Mouse (Mus musculus): ENCODE results near the gene Arhgef17. TPM values are rescaled to one million over a fixed set of nuclear protein-coding genes. Genes with fewer than 3 reads are reported as not detected.

Gene Arhgef17
- polyA plus RNA-seq, 3 experiments from 2014 or later, result not detected

DNA sequence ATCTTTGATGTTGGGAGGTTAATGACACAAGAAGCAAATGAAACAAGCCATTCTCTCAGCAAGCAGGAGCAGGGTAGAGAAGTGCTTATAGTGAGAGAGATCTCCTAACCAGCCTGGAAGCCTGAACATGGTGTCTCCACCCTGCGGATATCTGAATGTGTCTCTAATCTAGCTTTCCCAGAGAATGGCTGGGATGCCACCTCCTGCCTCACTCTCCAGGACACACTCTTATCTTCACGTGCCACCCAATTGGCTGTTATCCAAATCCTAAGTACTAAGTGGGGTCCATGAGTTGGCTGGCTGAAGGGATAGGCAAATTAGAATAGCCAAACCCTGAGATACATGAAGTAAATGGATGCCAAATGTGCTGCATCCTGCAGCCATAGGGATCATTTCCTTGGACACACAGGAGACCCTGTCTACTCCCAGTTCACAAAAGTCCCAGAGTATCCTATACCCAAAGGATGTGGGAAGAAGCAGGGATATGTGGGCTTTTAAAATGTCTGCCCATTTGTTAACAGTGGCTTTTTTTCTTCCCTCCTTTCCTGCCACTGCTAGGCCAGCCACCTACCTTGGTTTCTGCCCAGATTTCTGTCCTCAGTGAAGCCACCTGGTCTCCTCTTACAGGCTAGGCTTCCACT is 87.4 kb downstream of the Arhgef17 start:
- no peak for ATAC-seq

DNA sequence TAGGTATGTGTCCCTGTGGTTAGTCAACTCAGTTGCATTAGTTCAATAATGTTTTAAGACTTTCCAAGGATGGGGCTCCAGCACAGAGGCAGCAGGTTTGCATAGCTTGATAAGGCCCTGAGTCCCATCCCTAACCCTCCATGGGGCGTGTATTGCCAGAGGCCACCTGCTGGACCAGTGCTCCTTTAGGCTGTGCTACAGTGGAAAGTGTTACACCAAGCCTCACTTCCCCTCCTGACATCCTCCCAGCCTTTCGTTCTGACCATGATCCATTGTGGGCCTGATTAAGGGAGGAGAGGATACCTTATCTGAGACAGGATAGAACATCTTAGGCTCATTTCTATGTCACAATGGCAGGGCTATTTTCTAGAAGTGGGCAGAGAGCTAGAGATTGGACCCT is 88.0 kb downstream of the Arhgef17 start:
- no peak for ATAC-seq

DNA sequence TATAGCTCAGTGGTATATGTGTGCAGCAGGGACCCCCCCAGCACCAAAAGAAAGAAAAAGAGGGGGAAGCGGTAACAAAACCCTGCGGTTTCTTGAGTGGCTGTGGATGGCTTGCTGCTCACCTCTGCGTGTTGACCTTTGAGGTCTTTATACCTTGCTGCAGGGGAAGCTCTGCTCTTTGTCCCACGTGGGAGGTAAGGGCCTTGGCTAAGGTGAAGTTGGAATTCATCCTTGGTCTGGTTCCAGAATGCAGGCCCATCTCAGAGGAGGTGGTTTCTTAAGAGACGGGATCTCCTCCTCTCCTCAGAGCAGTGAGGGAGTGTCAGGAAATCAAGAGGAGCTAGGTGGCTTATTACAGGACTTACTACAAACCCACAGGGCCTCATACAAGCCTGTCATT is 89.7 kb downstream of the Arhgef17 start:
- no peak for ATAC-seq

DNA sequence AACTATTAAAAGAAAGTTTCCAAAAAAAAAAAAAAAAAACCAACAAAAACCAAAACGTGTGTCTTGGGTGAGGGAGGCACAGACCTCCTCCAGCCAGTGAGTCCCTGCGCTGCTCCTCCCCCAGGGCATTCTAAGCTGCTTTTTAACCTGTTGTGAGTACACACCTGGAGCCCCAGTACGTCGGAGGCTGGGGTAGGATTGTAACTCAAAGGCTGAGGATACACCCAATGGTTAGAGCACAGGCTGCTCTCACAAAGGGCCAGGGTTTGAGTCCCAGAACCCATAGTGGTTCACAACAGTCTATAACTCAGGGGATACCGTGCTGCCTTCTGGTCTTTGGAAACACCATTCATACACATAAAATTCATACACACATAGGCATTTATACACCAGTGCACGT is 90.3 kb downstream of the Arhgef17 start:
- no peak for ATAC-seq

DNA sequence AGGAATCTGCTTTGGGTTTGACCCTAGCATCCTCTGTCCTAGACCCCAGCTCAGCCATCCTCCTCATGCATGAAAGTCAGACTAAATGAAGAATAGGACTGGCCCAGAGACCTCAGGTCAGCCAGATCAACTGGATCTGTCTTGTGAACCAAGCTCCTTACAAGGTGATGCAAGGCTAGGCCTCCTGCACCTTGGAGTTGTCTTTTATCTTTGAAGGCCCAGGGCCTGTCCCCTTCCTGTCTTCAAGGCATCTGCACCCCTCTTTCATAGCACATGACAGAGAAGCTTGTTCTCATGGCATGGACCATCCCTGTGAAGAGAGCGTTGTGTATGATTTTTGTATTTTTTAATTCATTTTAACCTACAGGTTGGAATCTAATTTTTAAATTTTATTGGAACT is 91.0 kb downstream of the Arhgef17 start:
- no peak for ATAC-seq

DNA sequence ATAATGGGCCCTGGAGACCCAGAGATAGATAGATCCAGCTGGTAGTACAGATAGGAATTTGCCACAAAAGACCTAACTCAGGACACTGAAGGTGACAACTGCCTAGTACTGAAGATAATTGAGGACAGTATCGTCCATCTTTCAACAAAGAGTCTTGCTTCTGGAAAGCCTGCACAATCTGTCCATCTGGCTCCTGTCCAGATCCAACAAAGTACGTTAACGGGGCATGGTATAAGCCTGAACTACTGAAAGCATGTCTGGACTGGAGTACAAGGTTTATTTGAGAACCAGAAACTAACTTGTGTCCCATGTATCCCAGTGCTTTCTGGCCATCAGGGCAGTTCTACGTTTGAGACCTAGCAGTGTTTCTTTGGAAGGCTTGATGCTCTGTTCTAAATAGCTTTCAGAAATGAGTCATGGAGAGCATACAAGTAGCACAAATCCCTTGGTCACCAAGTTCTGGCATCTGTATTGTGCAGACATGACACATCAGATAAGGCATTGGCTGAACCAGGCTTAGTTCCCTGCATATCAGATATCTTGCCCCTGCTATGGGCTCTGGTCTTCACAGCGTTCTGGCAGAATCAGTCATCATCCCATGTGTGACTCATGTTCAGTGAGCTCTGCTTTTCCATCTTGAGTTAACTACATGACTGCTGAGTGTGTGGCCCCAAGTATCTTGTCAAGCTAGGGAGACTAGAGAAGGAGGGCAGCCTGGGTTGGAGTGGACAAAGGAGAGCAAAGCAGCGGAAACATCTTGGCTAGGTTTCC is 92.1 kb downstream of the Arhgef17 start:
- ATAC-seq, result no peak

DNA sequence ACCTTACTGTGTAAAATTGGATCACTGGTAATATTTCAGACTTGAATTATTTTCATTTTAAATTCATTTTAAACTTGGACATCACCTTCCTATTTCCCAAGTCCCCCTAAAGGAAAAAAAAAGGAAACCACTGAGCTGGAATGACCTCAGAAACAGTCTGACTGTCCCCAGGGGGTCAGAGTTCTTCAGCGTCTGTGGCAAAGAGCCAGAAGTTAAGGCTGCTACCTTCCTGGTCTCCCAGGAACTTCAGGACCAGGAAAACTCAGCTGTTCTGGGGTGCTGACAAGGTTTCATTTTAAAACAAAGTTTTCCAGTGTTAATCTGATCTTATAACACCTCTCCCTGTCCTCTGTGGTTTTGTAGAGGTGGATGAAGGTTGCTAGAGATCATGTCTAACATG is 94.2 kb downstream of the Arhgef17 start:
- ATAC-seq, result no peak

DNA sequence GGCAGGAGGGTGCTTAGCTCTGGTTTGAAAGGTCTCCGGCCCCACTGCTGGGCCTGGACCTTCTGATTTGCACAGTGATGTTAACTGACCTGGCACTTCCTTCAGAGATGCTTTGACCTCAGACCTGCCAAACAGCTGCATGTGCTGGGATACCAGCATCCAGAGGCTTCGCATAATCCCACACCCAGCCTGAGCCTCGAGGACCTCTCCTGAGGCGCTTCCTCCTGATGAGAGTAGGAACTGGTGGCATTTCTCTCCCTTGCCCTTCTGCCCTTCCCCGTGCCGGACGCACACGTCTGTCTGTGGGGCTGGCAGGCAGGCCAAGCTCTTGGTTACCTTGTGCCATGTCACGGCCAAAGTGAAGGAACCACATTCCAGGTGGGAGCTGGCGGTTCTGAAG is 95.2 kb downstream of the Arhgef17 start:
- ATAC-seq, result no peak

DNA sequence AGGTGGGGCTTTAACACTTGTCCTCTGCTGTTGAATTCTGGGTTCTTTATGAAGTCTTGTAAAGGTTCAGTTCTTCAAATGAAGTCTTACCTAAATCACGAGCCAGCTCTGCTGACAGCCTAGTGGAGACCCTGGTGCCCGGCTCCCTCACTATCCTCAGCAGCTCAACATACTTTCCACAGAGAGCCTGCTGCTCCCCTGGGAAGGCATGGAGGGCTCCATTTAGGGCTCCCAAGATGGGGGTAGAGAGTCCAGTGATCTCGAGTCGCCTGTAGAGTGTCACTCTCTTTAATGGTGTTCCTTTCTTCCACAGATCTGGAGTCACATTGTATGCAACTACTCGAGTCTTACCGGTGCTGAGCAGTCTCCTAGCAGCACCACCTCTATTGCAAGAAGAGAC is 96.2 kb downstream of the Arhgef17 start:
- ATAC-seq, result no peak

DNA sequence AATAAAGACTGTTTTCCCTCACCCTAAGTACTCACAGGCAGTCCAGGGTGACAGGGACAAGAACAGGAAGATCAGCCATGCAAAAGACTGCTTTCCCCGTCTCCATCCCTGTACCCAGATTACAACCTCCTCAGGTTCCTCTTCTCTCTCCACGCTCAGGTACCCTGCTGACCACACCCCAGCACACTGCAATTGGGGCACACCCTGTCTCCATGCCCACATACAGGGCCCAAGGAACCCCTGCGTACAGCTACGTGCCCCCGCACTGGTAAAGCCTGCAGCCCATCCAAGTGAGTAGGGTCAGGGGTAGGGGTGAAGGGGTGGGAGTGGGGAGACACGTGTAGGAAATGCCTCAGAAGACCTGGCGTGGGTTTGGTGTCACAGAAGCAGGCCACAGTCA is 96.7 kb downstream of the Arhgef17 start:
- no peak for ATAC-seq

DNA sequence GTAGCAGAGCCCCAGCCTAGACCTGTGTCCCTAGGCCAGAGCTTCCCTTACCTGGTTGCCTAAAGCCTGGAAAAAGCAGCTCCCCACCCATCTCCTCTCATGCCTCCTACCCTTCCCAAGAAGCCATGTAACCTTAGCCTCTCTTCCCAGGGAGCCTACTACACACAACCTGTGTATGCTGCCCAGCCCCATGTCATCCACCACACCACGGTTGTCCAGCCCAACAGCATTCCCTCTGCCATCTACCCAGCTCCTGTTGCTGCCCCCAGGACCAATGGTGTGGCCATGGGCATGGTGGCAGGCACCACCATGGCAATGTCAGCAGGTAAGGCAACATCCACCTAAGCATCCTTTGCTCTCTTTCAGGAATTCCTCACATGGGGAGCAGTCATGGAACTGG is 98.0 kb downstream of the Arhgef17 start:
- ATAC-seq, result no peak

DNA sequence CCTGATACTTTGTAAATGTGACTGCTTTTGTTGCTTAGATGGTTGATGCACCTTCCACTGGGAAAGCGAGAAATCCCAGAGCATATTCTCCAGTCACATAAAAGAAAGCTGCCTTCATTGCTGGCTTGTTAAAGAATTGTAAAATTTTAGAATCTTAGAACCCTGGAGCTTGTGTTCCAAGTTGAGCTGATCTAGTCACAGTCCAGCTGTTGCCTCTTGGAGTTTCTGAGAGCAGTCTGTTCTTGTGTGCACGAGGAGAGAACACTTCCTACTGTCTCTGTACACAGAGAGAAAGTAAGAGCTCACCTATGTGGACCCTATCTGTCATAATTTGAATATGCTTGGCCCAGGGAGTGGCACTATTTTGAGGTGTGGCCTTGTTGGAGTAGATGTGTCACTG is 103.4 kb downstream of the Arhgef17 start:
- ATAC-seq, result no peak

DNA sequence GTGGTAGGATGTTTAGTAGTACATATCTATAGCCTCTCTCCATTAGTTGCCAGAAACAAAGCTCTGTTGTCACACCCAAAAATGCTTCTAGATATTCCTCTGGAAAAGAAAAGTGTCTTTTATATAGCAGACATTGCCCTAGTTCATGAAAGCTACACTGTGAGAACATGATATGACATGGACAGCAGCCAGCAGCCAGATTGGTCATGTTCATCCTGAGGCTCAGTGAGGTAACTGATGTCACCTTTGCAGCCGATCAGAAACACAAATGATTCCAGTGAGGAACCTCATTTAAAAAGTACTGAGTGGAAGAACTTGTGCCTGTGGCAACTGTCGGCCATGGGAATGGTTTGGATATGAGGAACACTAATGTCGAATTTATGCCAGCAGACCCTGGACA is 107.2 kb downstream of the Arhgef17 start:
- no peak for ATAC-seq

Other genes with a start within 250 kb of the Arhgef17 start
- gene Fam168a, start 225.5 kb downstream of the Arhgef17 start, polyA plus RNA-seq (2017; shearing (Covaris generic)), result 10 to 100 TPM; 13.4 to 35.3 (median 26.6) TPM
- gene Relt, start 68.7 kb downstream of the Arhgef17 start, polyA plus RNA-seq (2017; shearing (Covaris generic)), result 10 to 100 TPM; 11.1 to 13.9 (median 12.3) TPM
- under 1 TPM in 1 of 3 experiments, not detected in 2; 0.60 TPM for gene P2ry6, start 42.5 kb upstream of the Arhgef17 start, polyA plus RNA-seq (2017; shearing (Covaris generic))
- gene P2ry2, start 80.8 kb upstream of the Arhgef17 start, polyA plus RNA-seq (2017; shearing (Covaris generic)), result not detected
- gene Fchsd2, start 160.8 kb upstream of the Arhgef17 start, polyA plus RNA-seq (2017; shearing (Covaris generic)), result 10 to 100 TPM; 29.3 to 53.7 (median 41.9) TPM